ENCODE assay signal across 18 mouse cellular contexts in genomic region chr12:11144894-11145293, GRCm38 (mm10). TPM values are rescaled to one million over a fixed set of nuclear protein-coding genes. Genes with fewer than 3 reads are reported as not detected.
"Had no signal": no experiment of that assay in that cellular context is flagged by ENCODE, and none has a peak within 500 bp of the region (broad histone marks: within the 10 kb centered on the region; RNA-seq: fewer than 3 reads in every experiment).

No protein-coding gene starts in this region.

- H3K9me3 ChIP-seq: limb, embryonic 15.5 days; liver, embryonic 15.5 days; midbrain, embryonic 12.5 days; neural tube, embryonic 13.5 days had no signal

- H3K9ac ChIP-seq: limb, embryonic 15.5 days; liver, embryonic 15.5 days; midbrain, embryonic 12.5 days; neural tube, embryonic 13.5 days had no signal

- DNase-seq: kidney, adult 11 months; kidney, adult 9 months; kidney, postnatal 36 days; layer of hippocampus, adult 9-11 months; layer of hippocampus, postnatal 36 days; retina, postnatal 1 day; right cerebral cortex, postnatal 4 days; spleen, adult 18-20 months; thymus, adult 18-20 months; thymus, postnatal 14 days had no signal

- H3K4me2 ChIP-seq: limb, embryonic 15.5 days; liver, embryonic 15.5 days; midbrain, embryonic 12.5 days; neural tube, embryonic 13.5 days had no signal

- H3K36me3 ChIP-seq: limb, embryonic 15.5 days; liver, embryonic 15.5 days; midbrain, embryonic 12.5 days; neural tube, embryonic 13.5 days had no signal

- H3K27ac ChIP-seq: kidney, postnatal 0 days; limb, embryonic 15.5 days; liver, embryonic 15.5 days; macrophage; midbrain, embryonic 12.5 days; neural tube, embryonic 13.5 days had no signal

- H3K4me3 ChIP-seq: limb, embryonic 15.5 days; liver, embryonic 15.5 days; megakaryocyte, embryonic 14.5 days; midbrain, embryonic 12.5 days; neural tube, embryonic 13.5 days had no signal

- ATAC-seq: midbrain, embryonic 16.5 days had no signal

- H3K4me1 ChIP-seq: liver, embryonic 15.5 days; megakaryocyte, embryonic 14.5 days had no signal

RNA-seq across cellular contexts. Expression of gene Kcns3, which starts 6.0 kb away (rescaled TPM):
- polyA plus RNA-seq: macrophage; midbrain, embryonic 12.5 days had no signal
